Comparison of ENCODE assay signal across 18 mouse cellular contexts in the genomic region with DNA sequence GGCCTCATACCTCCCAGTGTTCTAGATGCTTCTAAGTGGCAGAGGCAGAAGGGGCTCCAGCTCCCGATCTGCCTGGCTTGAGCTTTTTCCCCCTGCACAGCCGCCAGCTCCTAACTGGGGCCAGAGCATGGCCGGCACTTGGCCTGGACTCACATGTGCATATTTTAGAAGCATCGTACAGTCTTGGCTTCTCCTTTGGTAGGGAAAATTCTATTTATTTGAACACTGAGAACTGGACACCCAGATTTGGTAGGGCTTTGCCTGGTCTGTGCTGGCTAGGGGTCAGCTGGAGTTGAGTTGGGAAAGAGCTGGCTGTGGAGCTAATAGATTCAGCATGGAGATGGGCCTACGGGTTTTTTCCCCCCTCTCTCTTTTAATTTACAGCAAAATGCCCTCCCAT.
DNase-seq lines count a peak whose midpoint lies in the region; ATAC-seq lines count a peak whose summit lies in the region.
"Had no signal": no experiment of that assay in that cellular context is flagged by ENCODE, and none has a peak within 500 bp of the region (broad histone marks: within the 10 kb centered on the region; RNA-seq: fewer than 3 reads in every experiment).

No protein-coding gene starts in this region.

- intact Hi-C loops in heart, postnatal 25 days (cut with DNase I), result no loop called here

- no peak overlapping the region for H3K27ac ChIP-seq in midbrain, embryonic 11.5 days (ENCODE audit: low read depth, low read length)
- no peak overlapping the region for H3K27ac ChIP-seq in midbrain, embryonic 16.5 days (ENCODE audit: low read length)
- H3K27ac ChIP-seq in hindbrain, embryonic 10.5 days, result no peak overlapping the region
- H3K27ac ChIP-seq: embryonic facial prominence, embryonic 12.5 days; forebrain, embryonic 10.5 days; heart, embryonic 15.5 days; hindbrain, postnatal 0 days; liver, embryonic 15.5 days had no signal

- no peak overlapping the region for H3K4me3 ChIP-seq in midbrain, embryonic 11.5 days (ENCODE audit: low read depth, low read length)
- H3K4me3 ChIP-seq in midbrain, embryonic 16.5 days (ENCODE audit: low read depth, low read length), result no peak overlapping the region
- no peak overlapping the region for H3K4me3 ChIP-seq in hindbrain, embryonic 10.5 days
- H3K4me3 ChIP-seq: embryonic facial prominence, embryonic 12.5 days; forebrain, embryonic 10.5 days; heart, embryonic 15.5 days; liver, embryonic 15.5 days had no signal

- H3K36me3 ChIP-seq in midbrain, embryonic 11.5 days (ENCODE audit: control insufficient read depth, insufficient read depth, low read length), result no peaks in the 10 kb centered on the region
- H3K36me3 ChIP-seq in midbrain, embryonic 16.5 days (ENCODE audit: control insufficient read depth, insufficient read depth, low read length), result no peaks in the 10 kb centered on the region
- no peaks in the 10 kb centered on the region for H3K36me3 ChIP-seq in hindbrain, embryonic 10.5 days
- H3K36me3 ChIP-seq: embryonic facial prominence, embryonic 12.5 days; forebrain, embryonic 10.5 days; heart, embryonic 15.5 days; liver, embryonic 15.5 days had no signal

- H3K27me3 ChIP-seq in midbrain, embryonic 11.5 days (ENCODE audit: control insufficient read depth, insufficient read depth, low read length), result no peaks in the 10 kb centered on the region
- H3K27me3 ChIP-seq in midbrain, embryonic 16.5 days (ENCODE audit: control insufficient read depth, insufficient read depth, low read depth, low read length), result no peaks in the 10 kb centered on the region
- H3K27me3 ChIP-seq in hindbrain, embryonic 10.5 days (ENCODE audit: insufficient read depth, poor library complexity, severe bottlenecking), result no peaks in the 10 kb centered on the region
- H3K27me3 ChIP-seq: CH12.LX; embryonic facial prominence, embryonic 12.5 days; heart, embryonic 15.5 days; liver, embryonic 15.5 days had no signal

- H3K9me3 ChIP-seq in midbrain, embryonic 11.5 days (ENCODE audit: control insufficient read depth, low read length), result no peaks in the 10 kb centered on the region
- no peaks in the 10 kb centered on the region for H3K9me3 ChIP-seq in midbrain, embryonic 16.5 days (replicated peaks; ENCODE audit: control insufficient read depth, low read length, poor library complexity, severe bottlenecking)
- no peaks in the 10 kb centered on the region for H3K9me3 ChIP-seq in hindbrain, embryonic 10.5 days
- H3K9me3 ChIP-seq: embryonic facial prominence, embryonic 12.5 days; forebrain, embryonic 10.5 days; heart, embryonic 15.5 days; liver, embryonic 15.5 days had no signal

- H3K9ac ChIP-seq in midbrain, embryonic 11.5 days (ENCODE audit: low read length), result no peak overlapping the region
- H3K9ac ChIP-seq in midbrain, embryonic 16.5 days (ENCODE audit: low read depth, low read length), result no peak overlapping the region
- H3K9ac ChIP-seq: embryonic facial prominence, embryonic 12.5 days; heart, embryonic 15.5 days; liver, embryonic 15.5 days had no signal

- ATAC-seq in cerebellum, adult (ENCODE audit: insufficient number of reproducible peaks, low FRiP score, low TSS enrichment), result no peak
- ATAC-seq in midbrain, embryonic 11.5 days (ENCODE audit: low FRiP score), result no peak
- no peak for ATAC-seq in midbrain, embryonic 16.5 days
- ATAC-seq: hindbrain, postnatal 0 days had no signal

- 89% methylated on average over 5 of the region's 5 CpGs for WGBS in midbrain, embryonic 11.5 days
- WGBS in midbrain, embryonic 16.5 days, result 98% methylated on average over 5 of the region's 5 CpGs
- 91% methylated on average over 5 of the region's 5 CpGs for WGBS in hindbrain, embryonic 10.5 days

- DNase-seq in cerebellum, postnatal 10 days, result peak; percentile 16 to 42
- DNase-seq in midbrain, embryonic 11.5 days (ENCODE audit: low spot score, missing footprints), result peak; percentile 23
- peak; percentile 17 for DNase-seq in heart, postnatal 25 days (ENCODE audit: low spot score)
- DNase-seq in hindbrain, embryonic 10.5 days (ENCODE audit: low spot score), result no peak
- DNase-seq in right cerebral cortex, postnatal 10 days (ENCODE audit: low spot score in 2 of 2), result no peak
- DNase-seq in embryo, embryonic 10.5 days (ENCODE audit: low spot score), result no peak
- DNase-seq: cerebellum, adult 11 months; cerebellum, postnatal 36 days; kidney, adult 2 months; kidney, postnatal 36 days had no signal

- H3K4me1 ChIP-seq in midbrain, embryonic 11.5 days (ENCODE audit: control insufficient read depth, insufficient read depth, low read length), result no peaks in the 10 kb centered on the region
- no peaks in the 10 kb centered on the region for H3K4me1 ChIP-seq in midbrain, embryonic 16.5 days (ENCODE audit: control insufficient read depth, insufficient read depth, low read length)
- no peaks in the 10 kb centered on the region for H3K4me1 ChIP-seq in hindbrain, embryonic 10.5 days (replicated peaks)
- H3K4me1 ChIP-seq: embryonic facial prominence, embryonic 12.5 days; forebrain, embryonic 10.5 days; heart, embryonic 15.5 days; liver, embryonic 15.5 days had no signal

- no peak overlapping the region for H3K4me2 ChIP-seq in midbrain, embryonic 11.5 days
- no peak overlapping the region for H3K4me2 ChIP-seq in midbrain, embryonic 16.5 days (ENCODE audit: low read length)
- H3K4me2 ChIP-seq: embryonic facial prominence, embryonic 12.5 days; heart, embryonic 15.5 days; liver, embryonic 15.5 days had no signal

Comparison
In these comparisons a context has a peak if more than half of its experiments do, and no peak if none do; other contexts are left out.
1. DNase-seq: peak in cerebellum, postnatal 10 days (2 of 2), midbrain, embryonic 11.5 days (single experiment) and heart, postnatal 25 days (single experiment); none in hindbrain, embryonic 10.5 days (single experiment), right cerebral cortex, postnatal 10 days (0 of 2) and embryo, embryonic 10.5 days (single experiment).